Mouse (Mus musculus): ENCODE results near the gene Lamb3.

DNA sequence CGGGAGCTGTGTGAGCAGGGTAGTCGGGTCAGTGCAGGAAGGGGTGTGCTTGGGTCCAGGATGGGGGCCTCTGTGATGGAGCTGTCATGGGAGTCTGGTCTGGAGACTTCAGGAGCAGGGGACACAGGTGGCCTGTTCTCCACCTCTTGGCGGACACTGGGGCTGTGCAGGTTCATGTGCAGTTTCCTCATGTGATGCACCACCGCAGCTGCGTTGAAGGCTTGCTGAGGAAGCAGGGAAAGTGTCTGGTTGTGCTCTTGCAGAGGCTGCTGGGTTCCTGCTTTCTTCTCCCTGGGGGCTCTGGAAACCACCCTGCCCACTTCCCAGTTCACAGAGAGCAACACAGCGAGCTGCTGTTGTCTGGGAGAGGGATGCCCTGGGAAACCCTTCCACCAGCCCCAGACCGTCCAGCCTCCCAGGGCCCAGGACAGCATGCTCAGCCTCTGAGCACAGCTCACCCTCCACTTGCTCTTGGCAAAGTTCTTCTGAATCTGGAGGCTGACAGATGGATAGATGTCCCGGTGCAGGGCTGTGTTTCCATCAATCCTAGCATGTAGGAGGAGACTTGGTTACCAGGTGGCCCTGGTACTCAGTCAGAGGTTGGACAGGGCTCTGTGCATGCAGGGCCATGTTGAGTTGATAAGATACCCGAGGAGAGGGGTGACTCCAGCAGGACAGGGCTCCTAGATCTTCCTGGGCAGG, 140.9 kb downstream of the Lamb3 start:
- TF ChIP-seq CTCF (IDR thresholded peaks at IDR 0.05; ENCODE audit: low read depth) = no peak
- no peak for TF ChIP-seq EP300 (optimal IDR thresholded peaks at IDR 0.05)
